Mouse (Mus musculus) cerebellum, adult 2 months (tissue): Measurements from ENCODE around the gene Foxl2.

Experiments
- CTCF ChIP-seq: fragments of 200-500 bp; IDR thresholded peaks from 2 replicates; pipeline ENCODE4 v1.5.1; 2011; ENCODE audit warnings: low read depth, mild to moderate bottlenecking, control low read depth, low read length, moderate library complexity, borderline replicate concordance; ENCODE audit not compliant: insufficient read depth
- POLR2A ChIP-seq: fragments of 200-500 bp; IDR thresholded peaks from 2 replicates; pipeline ENCODE4 v1.6.1; 2011; ENCODE audit warnings: low read length, control low read depth, borderline replicate concordance; ENCODE audit not compliant: insufficient read depth

- TF ChIP-seq POLR2A (no peak), CTCF (no peak)
These were observed 1.8 kb upstream of the Foxl2 start for GRCm38 (mm10) chr9:98953291-98953690.
